Mouse (Mus musculus): ENCODE results near the gene Itga9.
A peak's percentile ranks its signal among the peaks of the same experiment; 100 is the strongest.
"Not testable (repeated sequence)": the region's sequence is repeated elsewhere in the genome, so short reads cannot be mapped to it uniquely, and the experiment has no call there.

Itga9 gene

GRCm38 (mm10) chr9:118606148-118606816 lies at the start of gene Itga9:
Gene Itga9, plus strand, starts transcription at chr9:118606690.
- peak; percentile 19 for DNase-seq

- DNase-seq, result peak; percentile 62
Measured at GRCm38 (mm10) chr9:118556951-118557780, 49.3 kb upstream of the Itga9 start.

- DNase-seq, result no peak
Measured at GRCm38 (mm10) chr9:118563356-118563755, 43.1 kb upstream of the Itga9 start.

GRCm38 (mm10) chr9:118563866-118564265 lies 42.6 kb upstream of the Itga9 start:
- DNase-seq, result no peak

GRCm38 (mm10) chr9:118564696-118565095 lies 41.8 kb upstream of the Itga9 start:
- DNase-seq, result no peak

GRCm38 (mm10) chr9:118569328-118569727 lies 37.2 kb upstream of the Itga9 start:
- DNase-seq, result peak; percentile 46

- no peak for DNase-seq
Measured at GRCm38 (mm10) chr9:118570865-118571264, 35.6 kb upstream of the Itga9 start.

- no peak for DNase-seq
Measured at GRCm38 (mm10) chr9:118571701-118572100, 34.8 kb upstream of the Itga9 start.

- peak; percentile 63 for DNase-seq
Measured at GRCm38 (mm10) chr9:118574911-118575310, 31.6 kb upstream of the Itga9 start.

- no peak for DNase-seq
Measured at GRCm38 (mm10) chr9:118580371-118580770, 26.1 kb upstream of the Itga9 start.

- DNase-seq, result no peak
Measured at GRCm38 (mm10) chr9:118582757-118583156, 23.7 kb upstream of the Itga9 start.

GRCm38 (mm10) chr9:118584838-118585237 lies 21.7 kb upstream of the Itga9 start:
- DNase-seq, result no peak

GRCm38 (mm10) chr9:118585998-118586397 lies 20.5 kb upstream of the Itga9 start:
- no peak for DNase-seq

GRCm38 (mm10) chr9:118587115-118587514 lies 19.4 kb upstream of the Itga9 start:
- no peak for DNase-seq

GRCm38 (mm10) chr9:118589249-118589648 lies 17.2 kb upstream of the Itga9 start:
- DNase-seq, result no peak

GRCm38 (mm10) chr9:118590230-118590629 lies 16.3 kb upstream of the Itga9 start:
- DNase-seq, result no peak

GRCm38 (mm10) chr9:118591633-118592032 lies 14.9 kb upstream of the Itga9 start:
- DNase-seq, result no peak

- DNase-seq, result no peak
Measured at GRCm38 (mm10) chr9:118592585-118593249, 13.8 kb upstream of the Itga9 start.

GRCm38 (mm10) chr9:118593443-118593842 lies 13.0 kb upstream of the Itga9 start:
- DNase-seq, result no peak

GRCm38 (mm10) chr9:118596767-118597166 lies 9.7 kb upstream of the Itga9 start:
- no peak for DNase-seq

- not testable (repeated sequence) for DNase-seq
Measured at GRCm38 (mm10) chr9:118600393-118600792, 6.1 kb upstream of the Itga9 start.

- no peak for DNase-seq
Measured at GRCm38 (mm10) chr9:118602576-118602975, 3.9 kb upstream of the Itga9 start.

- no peak for DNase-seq
Measured at GRCm38 (mm10) chr9:118606817-118607371, 404 bp downstream of the Itga9 start.

All from layer of hippocampus, adult 9-11 months (tissue).